ENCODE assay signal across 8 mouse cellular contexts in the genomic region with DNA sequence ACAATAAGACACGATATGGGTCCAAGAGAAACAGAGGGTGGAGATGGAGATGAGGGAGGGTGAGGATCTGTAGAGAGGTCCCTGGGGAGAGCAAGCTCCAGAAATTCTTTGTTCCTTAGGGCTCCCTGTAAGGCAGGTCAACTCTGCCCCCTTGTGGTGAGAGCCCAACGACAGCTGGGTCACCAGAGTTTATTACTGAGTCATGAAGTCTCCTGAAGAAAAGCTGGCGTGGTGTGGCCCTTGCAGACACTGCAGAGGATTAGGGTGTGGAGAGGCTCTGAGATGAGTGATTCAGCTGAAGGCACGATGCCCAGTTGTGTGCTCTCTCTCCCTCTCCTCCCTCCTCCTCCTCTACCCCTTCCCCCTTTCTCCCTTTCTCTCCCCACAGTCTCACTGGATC. TPM values are rescaled to one million over a fixed set of nuclear protein-coding genes. Genes with fewer than 3 reads are reported as not detected.
A peak's percentile ranks its signal among the peaks of the same experiment; 100 is the strongest.
DNase-seq lines count a peak whose midpoint lies in the region; ATAC-seq and TF ChIP-seq lines count a peak whose summit lies in the region.

No protein-coding gene starts in this region.

- no peak overlapping the region for H3K4me2 ChIP-seq in midbrain, embryonic 14.5 days (ENCODE audit: low read length)
- H3K4me2 ChIP-seq in midbrain, embryonic 16.5 days (ENCODE audit: low read length) = no peak overlapping the region
- no peak overlapping the region for H3K4me2 ChIP-seq in intestine, postnatal 0 days (replicated peaks; ENCODE audit: low read depth)

- H3K36me3 ChIP-seq in midbrain, embryonic 14.5 days (ENCODE audit: control insufficient read depth, insufficient read depth, low read length) = no peaks in the 10 kb centered on the region
- H3K36me3 ChIP-seq in midbrain, embryonic 16.5 days (ENCODE audit: control insufficient read depth, insufficient read depth, low read length) = no peaks in the 10 kb centered on the region
- no peaks in the 10 kb centered on the region for H3K36me3 ChIP-seq in intestine, postnatal 0 days (ENCODE audit: control insufficient read depth, insufficient read depth)
- H3K36me3 ChIP-seq in limb, embryonic 10.5 days = no peaks in the 10 kb centered on the region

- peak; percentile 83 for DNase-seq in midbrain, embryonic 14.5 days
- peak; percentile 80 for DNase-seq in cerebellum, adult 9-10 months
- peak; percentile 76 to 88 for DNase-seq in frontal cortex, postnatal 25 days (ENCODE audit: low spot score in 2 of 2)
- peak; percentile 84 for DNase-seq in limb, embryonic 10.5 days (ENCODE audit: low spot score)
- DNase-seq in testis, postnatal 10 days (ENCODE audit: low spot score) = peak; percentile 92

- H3K9ac ChIP-seq in midbrain, embryonic 14.5 days (replicated peaks; ENCODE audit: low read length) = no peak overlapping the region
- no peak overlapping the region for H3K9ac ChIP-seq in midbrain, embryonic 16.5 days (ENCODE audit: low read depth, low read length)
- H3K9ac ChIP-seq in intestine, postnatal 0 days (ENCODE audit: low read depth, low read length) = no peak overlapping the region

- no peaks in the 10 kb centered on the region for H3K4me1 ChIP-seq in midbrain, embryonic 14.5 days (ENCODE audit: control insufficient read depth, insufficient read depth, low read length)
- no peaks in the 10 kb centered on the region for H3K4me1 ChIP-seq in midbrain, embryonic 16.5 days (ENCODE audit: control insufficient read depth, insufficient read depth, low read length)
- H3K4me1 ChIP-seq in intestine, postnatal 0 days (replicated peaks; ENCODE audit: control insufficient read depth, insufficient read depth, low read length) = no peaks in the 10 kb centered on the region
- H3K4me1 ChIP-seq in limb, embryonic 10.5 days = no peaks in the 10 kb centered on the region

- H3K27me3 ChIP-seq in midbrain, embryonic 14.5 days (ENCODE audit: control insufficient read depth, insufficient read depth, low read length) = no peaks in the 10 kb centered on the region
- H3K27me3 ChIP-seq in midbrain, embryonic 16.5 days (ENCODE audit: control insufficient read depth, insufficient read depth, low read depth, low read length) = no peaks in the 10 kb centered on the region
- no peaks in the 10 kb centered on the region for H3K27me3 ChIP-seq in intestine, postnatal 0 days (replicated peaks; ENCODE audit: control insufficient read depth, insufficient read depth, low read length)
- no peaks in the 10 kb centered on the region; the same call in 1 of the 2 replicates for H3K27me3 ChIP-seq in limb, embryonic 10.5 days (ENCODE audit: low read depth, poor library complexity, severe bottlenecking)

- no peak overlapping the region for H3K27ac ChIP-seq in midbrain, embryonic 14.5 days (replicated peaks; ENCODE audit: low read depth, low read length)
- H3K27ac ChIP-seq in midbrain, embryonic 16.5 days (ENCODE audit: low read length) = no peak overlapping the region
- no peak overlapping the region for H3K27ac ChIP-seq in intestine, postnatal 0 days (ENCODE audit: low read depth, low read length)
- H3K27ac ChIP-seq in limb, embryonic 10.5 days = no peak overlapping the region

- H3K4me3 ChIP-seq in midbrain, embryonic 14.5 days (replicated peaks; ENCODE audit: low read depth, low read length) = no peak overlapping the region
- no peak overlapping the region for H3K4me3 ChIP-seq in midbrain, embryonic 16.5 days (ENCODE audit: low read depth, low read length)
- no peak overlapping the region for H3K4me3 ChIP-seq in intestine, postnatal 0 days (ENCODE audit: low read depth, low read length)
- H3K4me3 ChIP-seq in limb, embryonic 10.5 days = no peak overlapping the region

- WGBS in midbrain, embryonic 14.5 days = 4% methylated on average over 4 of the region's 4 CpGs
- 5% methylated on average over 4 of the region's 4 CpGs for WGBS in midbrain, embryonic 16.5 days
- 6% methylated on average over 4 of the region's 4 CpGs for WGBS in intestine, postnatal 0 days
- WGBS in limb, embryonic 10.5 days = 5% methylated on average over 4 of the region's 4 CpGs

- H3K9me3 ChIP-seq in midbrain, embryonic 14.5 days (ENCODE audit: control insufficient read depth, low read length) = no peaks in the 10 kb centered on the region
- no peaks in the 10 kb centered on the region for H3K9me3 ChIP-seq in midbrain, embryonic 16.5 days (replicated peaks; ENCODE audit: control insufficient read depth, low read length, poor library complexity, severe bottlenecking)
- no peaks in the 10 kb centered on the region for H3K9me3 ChIP-seq in intestine, postnatal 0 days (ENCODE audit: control insufficient read depth)
- no peaks in the 10 kb centered on the region for H3K9me3 ChIP-seq in limb, embryonic 10.5 days (replicated peaks)

- TF ChIP-seq CTCF in intestine, postnatal 0 days (IDR thresholded peaks at IDR 0.05; ENCODE audit: low read depth) = peak; percentile 93

- no peak for ATAC-seq in midbrain, embryonic 14.5 days (ENCODE audit: low FRiP score, low TSS enrichment)
- ATAC-seq in midbrain, embryonic 16.5 days = no peak
- ATAC-seq in intestine, postnatal 0 days = peak; percentile 77
- peak; percentile 18; the same call in 1 of the 2 replicates for ATAC-seq in neutrophil, adult 5-6 weeks (ENCODE audit: extremely low read depth, insufficient number of reproducible peaks, low FRiP score, poor library complexity, severe bottlenecking)

RNA-seq across cellular contexts. Expression of a gene that starts 2.0 kb away (rescaled TPM):
- not detected in 2 replicates for polyA plus RNA-seq in midbrain, embryonic 14.5 days (2014; fragmentation: Nextera tagmentation; extraction: Ambion mirVana)
- polyA plus RNA-seq in midbrain, embryonic 16.5 days (2015; fragmentation: Nextera tagmentation; extraction: Ambion mirVana) = not detected in 2 replicates
- polyA plus RNA-seq in intestine, postnatal 0 days (2015; fragmentation: Nextera tagmentation; extraction: Ambion mirVana) = 2.2 and 2.3 TPM in 2 replicates
- not detected in 2 replicates for polyA plus RNA-seq in limb, embryonic 10.5 days (2016; fragmentation: Nextera tagmentation; extraction: Ambion mirVana)
- total RNA-seq in neutrophil, adult 5-6 weeks (2017) = 5.6 and 6.9 TPM in 2 replicates

RNA-seq across cellular contexts. Expression of a gene that starts 22.2 kb away (rescaled TPM):
- not detected in 2 replicates for polyA plus RNA-seq in midbrain, embryonic 14.5 days (2014; fragmentation: Nextera tagmentation; extraction: Ambion mirVana)
- polyA plus RNA-seq in midbrain, embryonic 16.5 days (2015; fragmentation: Nextera tagmentation; extraction: Ambion mirVana) = not detected in 2 replicates
- polyA plus RNA-seq in intestine, postnatal 0 days (2015; fragmentation: Nextera tagmentation; extraction: Ambion mirVana) = 159 and 166 TPM in 2 replicates
- polyA plus RNA-seq in limb, embryonic 10.5 days (2016; fragmentation: Nextera tagmentation; extraction: Ambion mirVana) = not detected in 2 replicates
- not detected in 2 replicates for total RNA-seq in neutrophil, adult 5-6 weeks (2017)

RNA-seq across cellular contexts. Expression of a gene that starts 39.8 kb away (rescaled TPM):
- not detected in 2 replicates for polyA plus RNA-seq in midbrain, embryonic 14.5 days (2014; fragmentation: Nextera tagmentation; extraction: Ambion mirVana)
- polyA plus RNA-seq in midbrain, embryonic 16.5 days (2015; fragmentation: Nextera tagmentation; extraction: Ambion mirVana) = not detected in 2 replicates
- polyA plus RNA-seq in intestine, postnatal 0 days (2015; fragmentation: Nextera tagmentation; extraction: Ambion mirVana) = 10.0 and 10.2 TPM in 2 replicates
- not detected in 2 replicates for polyA plus RNA-seq in limb, embryonic 10.5 days (2016; fragmentation: Nextera tagmentation; extraction: Ambion mirVana)
- total RNA-seq in neutrophil, adult 5-6 weeks (2017) = not detected in 2 replicates

RNA-seq across cellular contexts. Expression of a gene that starts 50.1 kb away (rescaled TPM):
- polyA plus RNA-seq in midbrain, embryonic 14.5 days (2014; fragmentation: Nextera tagmentation; extraction: Ambion mirVana) = 81.5 and 85.8 TPM in 2 replicates
- polyA plus RNA-seq in midbrain, embryonic 16.5 days (2015; fragmentation: Nextera tagmentation; extraction: Ambion mirVana) = 153 and 161 TPM in 2 replicates
- polyA plus RNA-seq in intestine, postnatal 0 days (2015; fragmentation: Nextera tagmentation; extraction: Ambion mirVana) = 62.0 and 65.6 TPM in 2 replicates
- 126 and 136 TPM in 2 replicates for polyA plus RNA-seq in limb, embryonic 10.5 days (2016; fragmentation: Nextera tagmentation; extraction: Ambion mirVana)
- 89.3 and 108 TPM in 2 replicates for total RNA-seq in neutrophil, adult 5-6 weeks (2017)

Comparison
In these comparisons a context has a peak if more than half of its experiments do, and no peak if none do; other contexts are left out.
1. ATAC-seq: peak in intestine, postnatal 0 days (single experiment) and neutrophil, adult 5-6 weeks (single experiment); none in midbrain, embryonic 14.5 days (single experiment) and midbrain, embryonic 16.5 days (single experiment).
2. RNA of a gene that starts 22.2 kb away (polyA plus RNA-seq): 159 to 166 TPM in intestine, postnatal 0 days; not detected in midbrain, embryonic 14.5 days, not detected in midbrain, embryonic 16.5 days and not detected in limb, embryonic 10.5 days; every median in the first group is over 100 times any median in the second.
3. RNA of a gene that starts 39.8 kb away (polyA plus RNA-seq): 10.0 to 10.2 TPM in intestine, postnatal 0 days; not detected in midbrain, embryonic 16.5 days, not detected in midbrain, embryonic 14.5 days and not detected in limb, embryonic 10.5 days; every median in the first group is over 10 times any median in the second.
4. Peak in every context shown above with its lines, with median percentiles within 50 percentile points of each other: DNase-seq.